ENCODE assay signal across 8 mouse cellular contexts in the genomic region with DNA sequence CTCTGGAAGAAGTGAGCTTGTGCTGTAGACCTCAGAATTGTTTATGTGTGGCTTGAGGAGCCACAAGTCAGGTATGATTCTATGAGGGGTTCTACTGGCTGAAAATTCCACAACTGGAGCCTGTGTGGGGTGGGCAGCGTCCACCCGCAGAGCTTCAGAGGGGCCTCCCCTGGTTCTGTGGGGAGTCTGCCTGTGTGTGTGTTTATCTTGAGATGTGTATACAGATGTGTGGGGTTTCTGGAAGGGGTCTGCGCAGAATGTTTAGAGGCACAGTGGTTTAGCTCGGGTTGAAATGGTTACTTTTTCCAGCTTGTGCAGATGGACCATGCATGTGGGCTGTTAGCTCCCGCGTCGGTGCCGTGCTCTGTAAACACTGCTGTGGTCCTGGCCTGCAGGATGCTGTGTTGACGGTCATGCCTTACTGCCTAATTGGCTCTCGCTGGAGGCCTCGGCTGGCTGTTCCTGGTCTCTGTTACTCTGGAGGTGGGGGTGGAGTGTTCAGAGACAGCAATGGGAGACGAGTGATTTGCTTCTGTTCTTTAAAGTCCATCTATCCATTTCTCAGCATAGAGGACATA.
DNase-seq lines count a peak whose midpoint lies in the region; ATAC-seq and TF ChIP-seq lines count a peak whose summit lies in the region.

No protein-coding gene starts in this region.

- no peaks in the 10 kb centered on the region for H3K79me2 ChIP-seq in heart, adult 2 months (replicated peaks; ENCODE audit: control insufficient read depth, insufficient read depth, low read length)

- 0 out of 2 replicates have a peak, but pooled peaks cover 3% of the 10 kb centered on the region for H3K9me3 ChIP-seq in heart, embryonic 11.5 days (replicated peaks; ENCODE audit: control insufficient read depth, low read length)

- intact Hi-C loops in heart, adult 2 months (cut with DNase I), result loop anchor here (2.0 to 5.0 kb wide), 4 partner anchors 44 to 261 kb away; no protein-coding TSS in a partner anchor

- H3K36me3 ChIP-seq in heart, adult 2 months (ENCODE audit: control insufficient read depth, insufficient read depth, low read length), result no peaks in the 10 kb centered on the region
- H3K36me3 ChIP-seq in heart, embryonic 11.5 days (ENCODE audit: control insufficient read depth, insufficient read depth, low read length), result no peaks in the 10 kb centered on the region

- H3K27me3 ChIP-seq in heart, adult 2 months (ENCODE audit: control insufficient read depth, insufficient read depth, low read length), result no peaks in the 10 kb centered on the region
- no peaks in the 10 kb centered on the region for H3K27me3 ChIP-seq in heart, embryonic 11.5 days (ENCODE audit: control insufficient read depth, insufficient read depth, low read length)

- no peak overlapping the region for H3K4me3 ChIP-seq in heart, adult 2 months
- no peak overlapping the region for H3K4me3 ChIP-seq in brown adipose tissue, adult 24 weeks (ENCODE audit: insufficient read depth, low read depth, low read length)
- H3K4me3 ChIP-seq in heart, embryonic 11.5 days (ENCODE audit: low read depth, low read length), result no peak overlapping the region

- 54% methylated on average over 12 of the region's 12 CpGs for WGBS in heart, adult 2 months
- WGBS in heart, embryonic 11.5 days (ENCODE audit: insufficient replicate concordance), result 44% methylated on average over 12 of the region's 12 CpGs

- no peak overlapping the region for H3K9ac ChIP-seq in heart, adult 2 months (ENCODE audit: low read depth, low read length)
- H3K9ac ChIP-seq in heart, embryonic 11.5 days (ENCODE audit: low read depth, low read length), result no peak overlapping the region

- no peak for TF ChIP-seq EP300 in heart, adult 2 months (IDR thresholded peaks at IDR 0.05; ENCODE audit: insufficient read depth, low read depth, low read length)

- no peak overlapping the region for H3K4me2 ChIP-seq in heart, embryonic 11.5 days

- DNase-seq in heart, adult 2 months, result peak; percentile 6 to 26
- DNase-seq in heart, adult 8-10 months (ENCODE audit: low spot score), result no peak
- peak; percentile 38 to 60 for DNase-seq in kidney, postnatal 4 days
- DNase-seq in left cerebral cortex, adult 11 months (ENCODE audit: low spot score), result no peak
- no peak for DNase-seq in layer of hippocampus, postnatal 10 days (ENCODE audit: low spot score in 2 of 2)
- DNase-seq in liver, result no peak

- H3K4me1 ChIP-seq in heart, adult 2 months (ENCODE audit: control insufficient read depth, insufficient read depth, low read length), result peaks cover 12% of the 10 kb centered on the region
- peaks cover 22% of the 10 kb centered on the region for H3K4me1 ChIP-seq in brown adipose tissue, adult 24 weeks (ENCODE audit: control insufficient read depth, insufficient read depth, insufficient read length, low read length)
- H3K4me1 ChIP-seq in heart, embryonic 11.5 days (ENCODE audit: control insufficient read depth, insufficient read depth, low read length), result peaks cover 12% of the 10 kb centered on the region

- no peak for TF ChIP-seq POLR2A in heart, adult 2 months (IDR thresholded peaks at IDR 0.05; ENCODE audit: insufficient read depth, low read depth, low read length)

- ATAC-seq in heart, embryonic 11.5 days (replicated peaks; ENCODE audit: insufficient number of reproducible peaks, low FRiP score, low TSS enrichment), result 0 out of 2 replicates have a peak, but pooled peaks have one; percentile 20

- no peak for TF ChIP-seq CTCF in heart, adult 2 months (IDR thresholded peaks at IDR 0.05)

- peak overlapping the region; percentile 87 for H3K27ac ChIP-seq in heart, adult 2 months
- H3K27ac ChIP-seq in brown adipose tissue, adult 24 weeks (replicated peaks; ENCODE audit: low read depth, low read length), result peak overlapping the region; percentile 85
- no peak overlapping the region for H3K27ac ChIP-seq in heart, embryonic 11.5 days (ENCODE audit: low read depth, low read length)

Comparison
In these comparisons a context has a peak if more than half of its experiments do, and no peak if none do; other contexts are left out.
1. DNase-seq: peak in heart, adult 2 months (2 of 2) and kidney, postnatal 4 days (2 of 2); none in heart, adult 8-10 months (single experiment), left cerebral cortex, adult 11 months (single experiment), layer of hippocampus, postnatal 10 days (0 of 2) and liver (single experiment).